Comparison of ENCODE assay signal across 22 mouse cellular contexts in the genomic region with DNA sequence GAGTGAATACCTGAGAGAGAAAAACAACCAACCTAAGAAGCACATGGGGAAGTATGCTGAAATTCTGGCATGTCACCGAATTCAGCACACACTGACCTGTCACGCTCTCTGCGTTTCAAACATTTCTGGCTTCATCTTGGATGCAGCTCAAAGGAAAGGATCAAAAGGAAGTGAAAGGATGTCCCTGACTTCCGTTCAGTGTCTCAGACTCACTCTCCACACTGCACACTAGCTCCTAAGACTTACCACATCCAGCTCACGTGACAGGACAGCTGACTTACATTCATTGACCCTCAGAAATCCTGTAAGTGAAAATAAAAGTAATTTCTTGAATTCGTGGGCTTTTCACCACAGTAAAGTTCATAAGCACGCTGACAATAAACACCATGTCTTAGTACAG. TPM values are rescaled to one million over a fixed set of nuclear protein-coding genes. Genes with fewer than 3 reads are reported as not detected.
A peak's percentile ranks its signal among the peaks of the same experiment; 100 is the strongest.
DNase-seq lines count a peak whose midpoint lies in the region; TF ChIP-seq lines count a peak whose summit lies in the region.
"Had no signal": no experiment of that assay in that cellular context is flagged by ENCODE, and none has a peak within 500 bp of the region (broad histone marks: within the 10 kb centered on the region; RNA-seq: fewer than 3 reads in every experiment).

No protein-coding gene starts in this region.

- H3K36me3 ChIP-seq in myocyte (ENCODE audit: control insufficient read depth, insufficient read depth): no peaks in the 10 kb centered on the region
- H3K36me3 ChIP-seq: embryonic facial prominence, embryonic 15.5 days; stomach, embryonic 15.5 days had no signal

- no peaks in the 10 kb centered on the region for H3K79me2 ChIP-seq in myocyte (ENCODE audit: control insufficient read depth, insufficient read depth)

- no peak for TF ChIP-seq POLR2A in myocyte (IDR thresholded peaks at IDR 0.05; ENCODE audit: insufficient read length, low read depth)

- H3ac ChIP-seq in myocyte (ENCODE audit: control insufficient read depth, insufficient read length): no peak overlapping the region

- H3K4me3 ChIP-seq in myocyte: no peak overlapping the region
- H3K4me3 ChIP-seq: embryonic facial prominence, embryonic 15.5 days; forebrain, embryonic 13.5 days; heart, adult 2 months; stomach, embryonic 15.5 days had no signal

- no peaks in the 10 kb centered on the region for H3K27me3 ChIP-seq in myocyte (ENCODE audit: control insufficient read depth, insufficient read depth, insufficient read length)
- H3K27me3 ChIP-seq: embryonic facial prominence, embryonic 15.5 days; forebrain, embryonic 13.5 days; stomach, embryonic 15.5 days had no signal

- H3K4me2 ChIP-seq in myocyte (ENCODE audit: low read depth): peak overlapping the region; percentile 39
- H3K4me2 ChIP-seq: embryonic facial prominence, embryonic 15.5 days; forebrain, embryonic 13.5 days; hindbrain, embryonic 14.5 days; liver, embryonic 11.5 days; stomach, embryonic 15.5 days had no signal

- DNase-seq in adrenal gland, postnatal 10 days: peak; percentile 2
- DNase-seq in adrenal gland, postnatal 25 days: no peak
- peak; percentile 2 for DNase-seq in lung, postnatal 36 days
- no peak for DNase-seq in lung, postnatal 10 days
- DNase-seq in kidney, adult 9 months: peak; percentile 39
- no peak for DNase-seq in right cerebral cortex, postnatal 10 days (ENCODE audit: low spot score in 2 of 2)
- DNase-seq in layer of hippocampus, adult 9-10 months (ENCODE audit: low spot score): no peak
- DNase-seq: cerebellum, adult 2 months; heart, adult 2 months; left cerebral cortex, postnatal 4 days; retina, postnatal 1 day had no signal

TF ChIP-seq in myocyte, 11 proteins besides CTCF, POLR2A, EP300 and RAD21:
- TF ChIP-seq MYOD1 (IDR thresholded peaks at IDR 0.05; ENCODE audit: control insufficient read depth in 1 of 3, insufficient read length in 2 of 3, low read depth in 2 of 3): no peak
- TF ChIP-seq USF1 (IDR thresholded peaks at IDR 0.05; ENCODE audit: low read depth): peak; percentile 84
TF ChIP-seq in myocyte: peak in this region for 1.

RNA-seq across cellular contexts. Expression of a gene that starts 16.9 kb away (rescaled TPM):
- not detected for total RNA-seq in adrenal gland, postnatal 10 days (2021)
- total RNA-seq in adrenal gland, postnatal 25 days (2021): not detected in 2 replicates
- not detected for polyA plus RNA-seq in myocyte (2012; fragmentation: generic; extraction: Trizol)
- total RNA-seq: heart, adult 2 months; layer of hippocampus, postnatal 25 days; left cerebral cortex, postnatal 4 days; neutrophil, adult 5-6 weeks had no signal
- polyA plus RNA-seq: cerebellum, adult 2 months; cortical plate, adult 2 months; embryonic facial prominence, embryonic 15.5 days; forebrain, embryonic 13.5 days; heart, adult 2 months; heart, postnatal 0 days; hindbrain, embryonic 14.5 days; intestine, postnatal 0 days; liver, embryonic 11.5 days; stomach, embryonic 15.5 days had no signal

Comparison
In these comparisons a context has a peak if more than half of its experiments do, and no peak if none do; other contexts are left out.
1. DNase-seq: peak in adrenal gland, postnatal 10 days (single experiment), lung, postnatal 36 days (single experiment) and kidney, adult 9 months (single experiment); none in adrenal gland, postnatal 25 days (single experiment), lung, postnatal 10 days (single experiment), right cerebral cortex, postnatal 10 days (0 of 2) and layer of hippocampus, adult 9-10 months (single experiment).